Mouse (Mus musculus) forebrain, postnatal 0 days (tissue): ENCODE measurements at regions not wholly inside any gene's neighbourhood (a gene's known extent, or its start where the extent isn't known, plus 50 kb on each side); places are given as distances from the start of the nearest gene placed in this dataset.
A peak's percentile ranks its signal among the peaks of the same experiment; 100 is the strongest.

ENCODE experiments used
- ATAC-seq: fragments of 200-750 bp; cut with Nextera tagmentation; 2 replicates; pipeline ENCODE4 v1.8.0; 2017; ENCODE audit warnings: mild to moderate bottlenecking, moderate library complexity
- DNase-seq: peaks from one replicate; pipeline ENCODE4 v3.0.0-alpha.2; 2015
- H3K27ac ChIP-seq: fragments of 300-500 bp; sonication (generic); 2 replicates; pipeline ENCODE4 v1.5.1; 2014; ENCODE audit warnings: low read depth, mild to moderate bottlenecking, antibody characterized with exemption, low read length, moderate library complexity, mixed read lengths
- H3K27me3 ChIP-seq: fragments of 300-500 bp; sonication (generic); 2 replicates; pipeline ENCODE4 v1.6.1; 2014; ENCODE audit warnings: mild to moderate bottlenecking, low read length, mixed read lengths; ENCODE audit not compliant: insufficient read depth
- H3K36me3 ChIP-seq: fragments of 300-500 bp; sonication (generic); 2 replicates; pipeline ENCODE4 v1.6.1; 2014; ENCODE audit warnings: mild to moderate bottlenecking, moderate library complexity; ENCODE audit not compliant: insufficient read depth
- H3K4me1 ChIP-seq: fragments of 300-500 bp; sonication (generic); 2 replicates; pipeline ENCODE4 v1.6.1; 2014; ENCODE audit warnings: antibody characterized with exemption; ENCODE audit not compliant: insufficient read depth
- H3K4me2 ChIP-seq: fragments of 300-500 bp; sonication (generic); 2 replicates; pipeline ENCODE4 v1.6.1; 2014; ENCODE audit warnings: low read depth, mild to moderate bottlenecking, moderate library complexity
- H3K4me3 ChIP-seq: fragments of 300-500 bp; sonication (generic); 2 replicates; pipeline ENCODE4 v1.5.1; 2014; ENCODE audit warnings: low read depth, low read length, mixed read lengths
- H3K9ac ChIP-seq: fragments of 300-500 bp; sonication (generic); 2 replicates; pipeline ENCODE4 v1.6.1; 2014; ENCODE audit warnings: mild to moderate bottlenecking
- H3K9me3 ChIP-seq: fragments of 300-500 bp; sonication (generic); 2 replicates; pipeline ENCODE4 v1.6.1; 2016; ENCODE audit warnings: low read length
- CTCF ChIP-seq: sonication (generic); IDR thresholded peaks from 2 replicates; pipeline ENCODE4 v1.5.1; 2016; ENCODE audit warnings: antibody characterized with exemption, control low read depth, low read depth
- WGBS: fragments of 180-500 bp; shearing (Covaris S2); extraction: QIAGEN DNeasy Blood & Tissue Kit; methylation state at CpG from one replicate; pipeline ENCODE4 v1.1.7; 2014; 5-methylcytosine and 5-hydroxymethylcytosine counted together

GRCm38 (mm10) chr15:86673096-86673520 is 458.8 kb downstream of the Tbc1d22a start:
- H3K9ac ChIP-seq = no peak overlapping the region
- no peaks in the 10 kb centered on the region for H3K27me3 ChIP-seq
- H3K4me3 ChIP-seq = no peak overlapping the region
- TF ChIP-seq CTCF = peak; percentile 11; the same call in 1 of the 2 replicates
- no peak overlapping the region for H3K27ac ChIP-seq
- H3K4me1 ChIP-seq = no peaks in the 10 kb centered on the region
- no peaks in the 10 kb centered on the region for H3K9me3 ChIP-seq
- peak; percentile 49 for DNase-seq
- WGBS = 11% methylated on average over 9 of the region's 9 CpGs
- no peak overlapping the region for H3K4me2 ChIP-seq
- ATAC-seq = peak; percentile 76; the same call in 1 of the 2 replicates
- no peaks in the 10 kb centered on the region for H3K36me3 ChIP-seq

- no peak overlapping the region for H3K9ac ChIP-seq
- no peak; the same call in 1 of the 2 replicates for ATAC-seq
- H3K36me3 ChIP-seq = no peaks in the 10 kb centered on the region
- no peaks in the 10 kb centered on the region for H3K27me3 ChIP-seq
- no peaks in the 10 kb centered on the region for H3K4me1 ChIP-seq
- DNase-seq = peak; percentile 29
- H3K4me2 ChIP-seq = no peak overlapping the region
- H3K27ac ChIP-seq = no peak overlapping the region
- H3K9me3 ChIP-seq = no peaks in the 10 kb centered on the region
- H3K4me3 ChIP-seq = no peak overlapping the region
- WGBS = 68% methylated on average over 7 of the region's 7 CpGs
- no peak for TF ChIP-seq CTCF
Measured at GRCm38 (mm10) chr15:86677016-86677415, 462.8 kb downstream of the Tbc1d22a start.

- no peak overlapping the region for H3K9ac ChIP-seq
Measured at GRCm38 (mm10) chr15:86683081-86683480, 468.8 kb downstream of the Tbc1d22a start.

GRCm38 (mm10) chr15:86689694-86690093 is 475.4 kb downstream of the Tbc1d22a start:
- DNase-seq (peak; percentile 84), ATAC-seq (peak; percentile 81)
- Histone ChIP-seq H3K36me3 (no peaks in the 10 kb centered on the region), H3K27ac (no peak overlapping the region), H3K4me2 (no peak overlapping the region), H3K9me3 (no peaks in the 10 kb centered on the region), H3K4me1 (no peaks in the 10 kb centered on the region), H3K27me3 (no peaks in the 10 kb centered on the region), H3K9ac (no peak overlapping the region), H3K4me3 (no peak overlapping the region)
- TF ChIP-seq CTCF = no peak
- 26% methylated on average over 8 of the region's 8 CpGs for WGBS

More at GRCm38 (mm10) chr15:86683081-86683480, 468.8 kb downstream of the Tbc1d22a start:
- no peaks in the 10 kb centered on the region for H3K27me3 ChIP-seq
- H3K4me3 ChIP-seq = no peak overlapping the region
- 68% methylated on average over 12 of the region's 12 CpGs for WGBS
- H3K4me1 ChIP-seq = no peaks in the 10 kb centered on the region
- no peak for TF ChIP-seq CTCF
- H3K9me3 ChIP-seq = no peaks in the 10 kb centered on the region
- H3K36me3 ChIP-seq = no peaks in the 10 kb centered on the region
- no peak overlapping the region for H3K27ac ChIP-seq
- DNase-seq = no peak
- no peak for ATAC-seq
- no peak overlapping the region for H3K4me2 ChIP-seq

GRCm38 (mm10) chr15:86696806-86697205 is 482.5 kb downstream of the Tbc1d22a start:
- ATAC-seq = no peak
- Histone ChIP-seq H3K27ac (no peak overlapping the region), H3K4me2 (no peak overlapping the region), H3K36me3 (no peaks in the 10 kb centered on the region), H3K9me3 (no peaks in the 10 kb centered on the region), H3K4me3 (no peak overlapping the region), H3K9ac (no peak overlapping the region), H3K4me1 (no peaks in the 10 kb centered on the region), H3K27me3 (no peaks in the 10 kb centered on the region)
- no peak for DNase-seq
- no peak for TF ChIP-seq CTCF
- WGBS = 55% methylated on average over 4 of the region's 4 CpGs

GRCm38 (mm10) chr15:86710429-86710828 is 496.2 kb downstream of the Tbc1d22a start:
- Histone ChIP-seq H3K9ac (no peak overlapping the region), H3K4me3 (no peak overlapping the region), H3K36me3 (no peaks in the 10 kb centered on the region), H3K27me3 (no peaks in the 10 kb centered on the region), H3K4me2 (no peak overlapping the region), H3K4me1 (no peaks in the 10 kb centered on the region), H3K9me3 (no peaks in the 10 kb centered on the region), H3K27ac (no peak overlapping the region)
- ATAC-seq = no peak
- DNase-seq = no peak
- 89% methylated on average over 2 of the region's 2 CpGs for WGBS
- no peak for TF ChIP-seq CTCF

- no peak for ATAC-seq
- H3K27me3 ChIP-seq = no peaks in the 10 kb centered on the region
- no peak overlapping the region for H3K4me2 ChIP-seq
- H3K4me1 ChIP-seq = no peaks in the 10 kb centered on the region
- 44% methylated on average over 9 of the region's 9 CpGs for WGBS
- no peak overlapping the region for H3K4me3 ChIP-seq
- no peak overlapping the region for H3K27ac ChIP-seq
- DNase-seq = no peak
- no peaks in the 10 kb centered on the region for H3K9me3 ChIP-seq
- no peaks in the 10 kb centered on the region for H3K36me3 ChIP-seq
- TF ChIP-seq CTCF = no peak
- no peak overlapping the region for H3K9ac ChIP-seq
Measured at GRCm38 (mm10) chr15:86718376-86718775, 504.1 kb downstream of the Tbc1d22a start.
